Mouse (Mus musculus) liver, embryonic 14.5 days (tissue): ENCODE data around the gene Chst13. TPM values are rescaled to one million over a fixed set of nuclear protein-coding genes. Genes with fewer than 3 reads are reported as not detected.

Experiments
- ATAC-seq: fragments of 200-750 bp; cut with Nextera tagmentation; 2 replicates; pipeline ENCODE4 v1.8.0; 2017; ENCODE audit warnings: moderate number of reproducible peaks, mild to moderate bottlenecking, moderate library complexity; ENCODE audit not compliant: insufficient read depth
- DNase-seq, 3 experiments: peaks; one replicate each; pipeline ENCODE4 v3.0.0-alpha.2; 2012 to 2013; ENCODE audit warnings: low read depth in 3 of 3, low spot score in 3 of 3
- H3K27ac ChIP-seq: fragments of 300-500 bp; sonication (generic); 2 replicates; pipeline ENCODE4 v1.5.1; 2014; ENCODE audit warnings: moderate library complexity, mild to moderate bottlenecking, control low read depth, inconsistent platforms
- H3K27me3 ChIP-seq: fragments of 300-500 bp; sonication (generic); 2 replicates; pipeline ENCODE4 v1.6.1; 2014; ENCODE audit warnings: mild to moderate bottlenecking, low read length, moderate library complexity; ENCODE audit not compliant: control insufficient read depth, insufficient read depth
- H3K36me3 ChIP-seq: fragments of 300-500 bp; sonication (generic); replicated peaks from 2 replicates; pipeline ENCODE4 v1.6.1; 2014; ENCODE audit warnings: low read depth; ENCODE audit not compliant: control insufficient read depth, insufficient read depth
- H3K4me1 ChIP-seq, 2 experiments: fragments of 200-500 bp in 1 of 2; fragments of 300-500 bp in 1 of 2; sonication (generic) in 1 of 2; replicated peaks; 2 replicates each; pipeline ENCODE4 v1.6.1; 2012 to 2014; ENCODE audit warnings: antibody characterized with exemption in 1 of 2, inconsistent platforms in 1 of 2, low read length in 1 of 2; ENCODE audit not compliant: control insufficient read depth in 2 of 2, insufficient read depth in 2 of 2
- H3K4me2 ChIP-seq: fragments of 300-500 bp; sonication (generic); 2 replicates; pipeline ENCODE4 v1.6.1; 2014; ENCODE audit warnings: low read depth, mild to moderate bottlenecking, control low read depth, moderate library complexity
- H3K4me3 ChIP-seq, 2 experiments: fragments of 200-500 bp in 1 of 2; fragments of 300-500 bp in 1 of 2; sonication (generic) in 1 of 2; 2 replicates each; pipeline ENCODE4 v1.5.1; 2012 to 2014; ENCODE audit warnings: low read depth in 2 of 2, low read length in 2 of 2, mild to moderate bottlenecking in 2 of 2, control low read depth in 1 of 2, inconsistent platforms in 1 of 2, moderate library complexity in 1 of 2; ENCODE audit not compliant: insufficient read depth in 1 of 2
- H3K9ac ChIP-seq: fragments of 300-500 bp; sonication (generic); replicated peaks from 2 replicates; pipeline ENCODE4 v1.6.1; 2014; ENCODE audit warnings: mild to moderate bottlenecking, control low read depth, moderate library complexity
- H3K9me3 ChIP-seq: fragments of 300-500 bp; sonication (generic); 2 replicates; pipeline ENCODE4 v1.6.1; 2016; ENCODE audit warnings: low read length, mixed read lengths; ENCODE audit not compliant: control insufficient read depth
- CTCF ChIP-seq: IDR thresholded peaks from 2 replicates; pipeline ENCODE4 v1.5.1; 2016; ENCODE audit warnings: antibody characterized with exemption, low read depth, control low read depth
- EP300 ChIP-seq: IDR thresholded peaks from 2 replicates; pipeline ENCODE4 v1.6.1; 2016; ENCODE audit warnings: antibody characterized with exemption, low read depth
- WGBS: fragments of 180-500 bp; shearing (Covaris S2); extraction: QIAGEN DNeasy Blood & Tissue Kit; methylation state at CpG from one replicate; pipeline ENCODE4 v1.1.7; 2014; ENCODE audit not compliant: insufficient replicate concordance; 5-methylcytosine and 5-hydroxymethylcytosine counted together
- polyA plus RNA-seq, 2 experiments: library from polyadenylated mRNA; depleted of rRNA in 1 of 2; stranded (reverse) in 1 of 2; unstranded in 1 of 2; fragments of >200 nt; fragmentation: Nextera tagmentation in 1 of 2; extraction: Ambion mirVana in 1 of 2; gene quantifications; 2 replicates each; pipeline versions ENCODE4 v1.2.1 to v1.2.3; 2012 to 2014

Gene Chst13
- polyA plus RNA-seq, 2 experiments, result 9.0 to 14.3 TPM

- Histone ChIP-seq H3K4me3 (no peak overlapping the region), H3K36me3 (no peaks in the 10 kb centered on the region), H3K9me3 (no peaks in the 10 kb centered on the region), H3K27me3 (no peaks in the 10 kb centered on the region), H3K4me1 (peaks cover 0 to 4% of the 10 kb centered on the region in 2 experiments; a peak in 2 of 4 replicates), H3K27ac (no peak overlapping the region), H3K9ac (no peak overlapping the region), H3K4me2 (no peak overlapping the region)
- TF ChIP-seq CTCF, result no peak
- TF ChIP-seq EP300, result no peak
- DNase-seq, result no peak
- no peak for ATAC-seq
- 50% methylated on average over 5 of the region's 5 CpGs for WGBS
Observed at GRCm38 (mm10) chr6:90363301-90363700, 38.3 kb upstream of the Chst13 start.

GRCm38 (mm10) chr6:90360922-90361614, 36.1 kb upstream of the Chst13 start:
- Histone ChIP-seq H3K4me3 (no peak overlapping the region), H3K4me1 (peaks cover 0 to 4% of the 10 kb centered on the region in 2 experiments; a peak in 2 of 4 replicates), H3K4me2 (no peak overlapping the region), H3K27ac (no peak overlapping the region), H3K36me3 (no peaks in the 10 kb centered on the region), H3K9ac (no peak overlapping the region), H3K27me3 (no peaks in the 10 kb centered on the region), H3K9me3 (no peaks in the 10 kb centered on the region)
- 50% methylated on average over 6 of the region's 6 CpGs for WGBS
- ATAC-seq (no peak), DNase-seq (no peak)
- TF ChIP-seq CTCF (no peak), EP300 (no peak)

- no peak for ATAC-seq
- H3K4me1 ChIP-seq, result peaks cover 0 to 4% of the 10 kb centered on the region in 2 experiments; a peak in 2 of 4 replicates
- TF ChIP-seq EP300 (no peak), CTCF (no peak)
- H3K4me2 ChIP-seq, result no peak overlapping the region
- H3K9ac ChIP-seq, result no peak overlapping the region
- no peak for DNase-seq
- no peaks in the 10 kb centered on the region for H3K9me3 ChIP-seq
- H3K27ac ChIP-seq, result no peak overlapping the region
- whole genome bisulfite sequencing, result 53% methylated on average over 7 of the region's 7 CpGs
- no peaks in the 10 kb centered on the region for H3K27me3 ChIP-seq
- H3K4me3 ChIP-seq, result no peak overlapping the region
- H3K36me3 ChIP-seq, result no peaks in the 10 kb centered on the region
Observed at GRCm38 (mm10) chr6:90360024-90360781, 35.2 kb upstream of the Chst13 start.

- no peak overlapping the region for H3K4me2 ChIP-seq
- H3K9ac ChIP-seq, result no peak overlapping the region
- TF ChIP-seq CTCF (no peak), EP300 (no peak)
- no peaks in the 10 kb centered on the region for H3K27me3 ChIP-seq
- H3K27ac ChIP-seq, result no peak overlapping the region
- H3K9me3 ChIP-seq, result no peaks in the 10 kb centered on the region
- no peaks in the 10 kb centered on the region for H3K36me3 ChIP-seq
- no peak for DNase-seq
- no peak for ATAC-seq
- peaks cover 0 to 4% of the 10 kb centered on the region in 2 experiments; a peak in 2 of 4 replicates for H3K4me1 ChIP-seq
- no peak overlapping the region for H3K4me3 ChIP-seq
- 49% methylated on average over 2 of the region's 2 CpGs for WGBS
Observed at GRCm38 (mm10) chr6:90359445-90359844, 34.5 kb upstream of the Chst13 start.

DNA sequence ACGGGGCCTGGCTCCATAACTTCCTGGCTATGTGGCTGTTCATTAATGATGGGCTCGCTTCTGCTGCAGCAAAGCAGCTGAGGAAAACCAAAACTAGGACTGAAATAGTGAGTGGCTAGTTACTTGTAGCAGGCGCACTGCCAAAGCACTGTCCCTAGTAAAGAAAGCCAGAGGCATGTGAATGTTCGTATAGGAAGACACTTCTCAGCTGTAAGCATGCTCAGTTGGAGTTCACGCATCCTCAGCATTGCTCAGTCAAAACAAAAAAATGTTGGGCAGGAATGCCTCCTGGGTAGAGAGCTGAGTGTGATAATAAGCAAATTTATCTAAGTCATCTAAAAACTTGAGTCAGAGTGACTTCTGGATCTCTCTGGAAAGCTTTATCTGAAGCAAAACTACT, 33.2 kb upstream of the Chst13 start:
- Histone ChIP-seq H3K4me1 (peaks cover 0 to 4% of the 10 kb centered on the region in 2 experiments; a peak in 2 of 4 replicates), H3K9me3 (no peaks in the 10 kb centered on the region), H3K4me3 (no peak overlapping the region), H3K27me3 (no peaks in the 10 kb centered on the region), H3K9ac (no peak overlapping the region), H3K4me2 (no peak overlapping the region), H3K27ac (no peak overlapping the region), H3K36me3 (no peaks in the 10 kb centered on the region)
- WGBS, result 49% methylated on average over 5 of the region's 5 CpGs
- no peak for TF ChIP-seq CTCF
- TF ChIP-seq EP300, result no peak
- no peak for ATAC-seq
- DNase-seq, result no peak
